Mouse (Mus musculus) cortical plate, adult 2 months (tissue): Measurements from ENCODE around the gene Zdhhc4.

Source experiments
- CTCF ChIP-seq: fragments of 200-500 bp; IDR thresholded peaks from 2 replicates; pipeline ENCODE4 v1.5.1; 2011; ENCODE audit warnings: mild to moderate bottlenecking, control low read depth, low read length; ENCODE audit not compliant: insufficient read depth; ENCODE audit errors: extremely low read depth
- POLR2A ChIP-seq: fragments of 200-500 bp; IDR thresholded peaks from 2 replicates; pipeline ENCODE4 v1.6.1; 2011; ENCODE audit warnings: mild to moderate bottlenecking, low read length, control low read depth; ENCODE audit not compliant: insufficient read depth; ENCODE audit errors: extremely low read depth

- TF ChIP-seq POLR2A (no peak), CTCF (no peak)
Measured at GRCm38 (mm10) chr5:143315514-143315888, 13.6 kb downstream of the Zdhhc4 start.
